Mouse (Mus musculus) intestine, embryonic 15.5 days (tissue): Measurements from ENCODE around the gene Sumf1. TPM values are rescaled to one million over a fixed set of nuclear protein-coding genes. Genes with fewer than 3 reads are reported as not detected.

Source experiments
- ATAC-seq: fragments of 200-750 bp; cut with Nextera tagmentation; 2 replicates; pipeline ENCODE4 v1.8.0; 2017; ENCODE audit warnings: moderate TSS enrichment, moderate library complexity
- H3K27ac ChIP-seq: fragments of 300-500 bp; sonication (generic); 2 replicates; pipeline ENCODE4 v1.5.1; 2015; ENCODE audit warnings: mild to moderate bottlenecking, inconsistent platforms
- H3K27me3 ChIP-seq: fragments of 300-500 bp; sonication (generic); replicated peaks from 2 replicates; pipeline ENCODE4 v1.6.1; 2015; ENCODE audit warnings: inconsistent platforms
- H3K36me3 ChIP-seq: fragments of 300-500 bp; sonication (generic); 2 replicates; pipeline ENCODE4 v1.6.1; 2015; ENCODE audit warnings: inconsistent platforms
- H3K4me1 ChIP-seq: fragments of 300-500 bp; sonication (generic); replicated peaks from 2 replicates; pipeline ENCODE4 v1.6.1; 2015; ENCODE audit warnings: inconsistent platforms
- H3K4me2 ChIP-seq: fragments of 300-500 bp; sonication (generic); replicated peaks from 2 replicates; pipeline ENCODE4 v1.6.1; 2015; ENCODE audit warnings: mild to moderate bottlenecking, inconsistent platforms
- H3K4me3 ChIP-seq: fragments of 300-500 bp; sonication (generic); replicated peaks from 2 replicates; pipeline ENCODE4 v1.5.1; 2015; ENCODE audit warnings: inconsistent platforms
- H3K9ac ChIP-seq: fragments of 300-500 bp; sonication (generic); 2 replicates; pipeline ENCODE4 v1.6.1; 2015; ENCODE audit warnings: inconsistent platforms
- H3K9me3 ChIP-seq: fragments of 300-500 bp; sonication (generic); 2 replicates; pipeline ENCODE4 v1.6.1; 2016; ENCODE audit warnings: inconsistent platforms
- WGBS: fragments of 180-500 bp; shearing (Covaris S2); methylation state at CpG from one replicate; pipeline ENCODE4 v1.1.7; 2015; 5-methylcytosine and 5-hydroxymethylcytosine counted together
- polyA plus RNA-seq: library from polyadenylated mRNA; unstranded; fragments of >200 nt; fragmentation: Nextera tagmentation; extraction: Ambion mirVana; gene quantifications from 2 replicates; pipeline ENCODE4 v1.2.1, GENCODE M21; 2015

Gene Sumf1
- polyA plus RNA-seq, 1 experiment from 2014 or later, result 22.0 TPM

DNA sequence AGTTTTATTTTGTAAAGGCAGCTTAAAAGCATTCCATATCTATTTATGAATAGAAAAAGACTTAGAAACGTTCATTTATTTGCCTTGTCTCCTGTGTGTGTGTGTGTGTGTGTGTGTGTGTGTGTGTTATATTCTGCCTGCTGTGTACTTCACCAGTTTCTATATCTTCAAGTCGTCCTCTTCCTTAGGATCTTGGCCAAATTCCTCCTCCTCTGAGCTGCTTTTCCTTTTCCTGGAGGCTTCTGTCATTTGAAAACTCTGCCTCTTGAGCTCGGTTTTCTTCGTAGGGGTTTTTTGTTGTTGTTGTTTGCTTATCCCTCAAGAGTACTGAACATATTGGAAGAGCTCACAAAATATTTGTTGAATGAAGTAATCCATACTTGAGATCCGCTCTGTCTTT lies 37.1 kb upstream of the Sumf1 start:
- 49% methylated on average over 5 of the region's 5 CpGs for WGBS
- no peak overlapping the region for H3K9ac ChIP-seq
- no peak overlapping the region for H3K4me3 ChIP-seq
- H3K27me3 ChIP-seq, result no peaks in the 10 kb centered on the region
- no peak for ATAC-seq
- no peak overlapping the region for H3K27ac ChIP-seq
- peaks cover 5% of the 10 kb centered on the region; the same call in 1 of the 2 replicates for H3K4me1 ChIP-seq
- H3K36me3 ChIP-seq, result no peaks in the 10 kb centered on the region
- H3K4me2 ChIP-seq, result no peak overlapping the region
- no peaks in the 10 kb centered on the region for H3K9me3 ChIP-seq

DNA sequence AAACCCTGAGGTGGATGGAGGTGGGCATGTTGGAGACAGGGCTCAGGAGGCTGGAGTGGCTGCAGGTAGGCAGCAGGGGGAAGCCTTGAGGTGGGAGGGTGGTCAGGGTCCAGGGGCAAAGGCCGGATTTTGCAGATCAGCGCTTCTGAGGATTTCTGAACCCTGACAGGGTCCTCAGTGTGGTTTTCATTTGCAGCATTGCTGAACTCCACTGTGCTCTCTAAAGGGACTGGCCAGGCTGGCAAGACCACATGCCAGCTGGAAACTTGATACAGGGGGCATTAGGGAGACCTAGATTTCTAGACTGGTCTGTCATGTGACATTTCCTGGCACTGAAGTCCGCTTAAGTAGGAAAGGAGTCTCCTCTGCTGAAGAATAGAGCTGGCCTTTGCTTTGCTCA lies 32.6 kb upstream of the Sumf1 start:
- Histone ChIP-seq H3K4me3 (no peak overlapping the region), H3K4me1 (peaks cover 9% of the 10 kb centered on the region; the same call in 1 of the 2 replicates), H3K27ac (no peak overlapping the region), H3K9ac (no peak overlapping the region), H3K9me3 (no peaks in the 10 kb centered on the region), H3K36me3 (no peaks in the 10 kb centered on the region), H3K4me2 (no peak overlapping the region), H3K27me3 (no peaks in the 10 kb centered on the region)
- 86% methylated on average over 3 of the region's 3 CpGs for WGBS
- no peak for ATAC-seq

DNA sequence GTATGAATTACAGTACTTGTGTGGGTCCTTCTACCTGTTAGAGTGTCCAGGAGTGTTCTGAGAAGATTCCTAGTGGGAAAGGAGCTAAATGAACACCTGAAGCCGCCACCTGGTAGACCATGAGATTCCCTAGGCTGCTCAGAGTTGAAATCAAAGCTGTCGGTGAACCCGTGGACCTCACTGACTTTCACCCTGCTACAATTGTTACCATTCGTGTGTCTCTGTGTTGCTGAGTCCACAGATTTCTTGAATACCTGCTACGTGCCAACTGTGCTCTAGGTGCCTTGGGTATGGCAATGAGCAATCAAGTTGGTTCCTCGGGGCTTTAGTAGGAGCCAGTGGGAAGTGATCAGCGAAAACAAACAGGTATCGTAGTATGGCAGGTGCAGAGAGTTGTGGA lies 31.4 kb upstream of the Sumf1 start:
- Histone ChIP-seq H3K36me3 (no peaks in the 10 kb centered on the region), H3K4me3 (no peak overlapping the region), H3K4me2 (no peak overlapping the region), H3K9ac (no peak overlapping the region), H3K27ac (no peak overlapping the region), H3K9me3 (no peaks in the 10 kb centered on the region), H3K27me3 (no peaks in the 10 kb centered on the region), H3K4me1 (peaks cover 8% of the 10 kb centered on the region; the same call in 1 of the 2 replicates)
- ATAC-seq, result no peak
- 92% methylated on average over 8 of the region's 8 CpGs for WGBS

DNA sequence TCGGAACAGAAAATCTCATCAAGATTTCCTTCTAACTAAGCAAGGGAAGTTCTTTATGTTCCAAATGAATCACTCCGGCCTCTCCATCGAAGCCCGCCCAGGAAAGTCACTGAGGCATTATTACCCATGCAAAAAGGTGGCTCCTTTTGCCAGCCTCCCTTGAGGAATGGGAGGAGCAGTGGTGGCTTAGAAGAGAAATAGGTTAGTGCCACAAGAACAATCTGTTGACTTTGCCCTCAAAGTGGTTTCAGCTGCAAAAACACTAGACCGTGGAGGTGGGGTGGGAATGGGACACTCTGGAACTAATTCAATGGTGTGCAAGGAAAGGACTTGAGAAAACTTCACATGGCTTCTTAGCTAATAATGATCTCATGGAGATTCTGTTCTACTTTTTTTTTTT lies 30.7 kb upstream of the Sumf1 start:
- Histone ChIP-seq H3K4me3 (no peak overlapping the region), H3K4me2 (no peak overlapping the region), H3K9ac (no peak overlapping the region), H3K27ac (no peak overlapping the region), H3K4me1 (peaks cover 11% of the 10 kb centered on the region; the same call in 1 of the 2 replicates), H3K27me3 (no peaks in the 10 kb centered on the region), H3K9me3 (no peaks in the 10 kb centered on the region), H3K36me3 (no peaks in the 10 kb centered on the region)
- no peak for ATAC-seq
- WGBS, result 89% methylated on average over 5 of the region's 5 CpGs

DNA sequence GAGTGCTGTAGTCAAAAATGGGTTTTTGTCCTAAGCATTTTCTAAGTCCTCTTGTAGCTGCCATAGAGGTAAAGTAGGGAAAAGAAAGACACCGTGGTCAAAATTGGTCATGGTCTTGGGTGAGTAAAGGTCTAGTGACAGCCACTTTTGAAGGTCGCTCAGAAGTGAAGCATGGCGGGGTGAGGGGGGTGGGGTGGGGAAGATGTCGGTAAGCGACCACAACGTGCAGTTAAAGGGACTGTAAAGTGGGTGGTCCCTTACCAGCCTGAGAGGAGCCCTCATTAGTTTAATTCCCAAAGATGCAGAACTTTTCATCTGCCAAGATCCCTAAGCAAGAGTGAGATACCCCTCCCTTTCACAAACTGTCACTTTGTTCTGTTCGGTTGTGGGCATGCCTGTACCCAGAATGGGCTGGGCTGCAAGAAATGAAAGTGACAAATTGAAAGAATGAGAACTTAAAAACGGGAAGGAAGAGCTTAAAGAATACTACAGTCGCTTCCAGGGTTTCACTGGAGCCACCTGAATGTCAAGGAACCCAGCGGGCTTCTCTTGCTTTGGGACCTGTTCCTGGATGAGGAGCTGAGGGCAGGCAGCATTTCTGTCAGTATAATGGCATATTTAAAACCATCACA lies 29.0 kb upstream of the Sumf1 start:
- Histone ChIP-seq H3K27me3 (no peaks in the 10 kb centered on the region), H3K4me1 (peaks cover 11% of the 10 kb centered on the region; the same call in 1 of the 2 replicates), H3K4me3 (peak overlapping the region; percentile 67), H3K27ac (no peak overlapping the region), H3K9me3 (no peaks in the 10 kb centered on the region), H3K9ac (peak overlapping the region; percentile 59; the same call in 1 of the 2 replicates), H3K4me2 (peak overlapping the region; percentile 81), H3K36me3 (no peaks in the 10 kb centered on the region)
- WGBS, result 15% methylated on average over 10 of the region's 10 CpGs
- ATAC-seq, result no peak

DNA sequence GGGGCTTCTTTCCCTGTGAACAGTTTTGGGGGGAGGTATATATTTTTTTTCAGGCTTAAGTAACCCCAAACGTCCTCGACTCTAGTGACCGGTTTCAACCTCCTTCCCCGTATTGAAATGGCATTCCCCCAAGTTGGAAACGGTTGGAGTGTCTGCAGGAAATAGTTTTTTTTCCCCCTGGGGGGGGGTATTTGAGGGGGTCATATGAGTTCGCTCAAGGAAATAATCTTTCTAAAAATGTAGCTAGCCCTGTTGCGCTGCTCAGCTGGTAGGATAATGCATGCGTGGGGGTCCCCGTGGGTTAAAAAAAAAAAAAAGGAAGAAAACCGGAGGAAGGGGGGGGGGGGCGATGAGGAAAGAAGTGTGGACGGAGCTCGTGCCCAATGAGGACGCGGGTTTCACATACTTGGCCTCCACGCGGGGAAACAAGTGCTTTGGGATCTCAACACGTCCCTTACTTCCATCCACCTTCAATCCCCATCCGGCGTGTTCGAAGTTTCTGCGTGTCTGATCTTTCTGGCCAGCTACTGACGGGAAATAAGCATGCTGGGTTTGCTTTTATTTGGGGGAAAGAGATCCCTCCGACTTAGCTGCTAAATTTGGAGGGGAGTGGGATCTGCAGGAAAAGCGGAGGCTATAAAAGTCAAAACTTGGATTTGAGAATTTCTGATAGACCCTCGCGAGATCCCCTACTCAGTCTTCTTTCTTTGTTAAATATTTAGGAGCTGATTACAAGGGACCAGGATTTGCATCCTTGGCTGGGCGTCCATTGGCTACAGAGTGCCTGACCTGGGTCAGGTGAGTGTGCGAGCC lies 28.3 kb upstream of the Sumf1 start:
- no peaks in the 10 kb centered on the region for H3K27me3 ChIP-seq
- peak; percentile 11 for ATAC-seq
- H3K9ac ChIP-seq, result peak overlapping the region; percentile 59
- H3K4me3 ChIP-seq, result peak overlapping the region; percentile 67
- peak overlapping the region; percentile 81 for H3K4me2 ChIP-seq
- no peaks in the 10 kb centered on the region for H3K9me3 ChIP-seq
- H3K4me1 ChIP-seq, result peaks cover 11% of the 10 kb centered on the region; the same call in 1 of the 2 replicates
- H3K27ac ChIP-seq, result no peak overlapping the region
- WGBS, result 2% methylated on average over 29 of the region's 29 CpGs
- no peaks in the 10 kb centered on the region for H3K36me3 ChIP-seq

DNA sequence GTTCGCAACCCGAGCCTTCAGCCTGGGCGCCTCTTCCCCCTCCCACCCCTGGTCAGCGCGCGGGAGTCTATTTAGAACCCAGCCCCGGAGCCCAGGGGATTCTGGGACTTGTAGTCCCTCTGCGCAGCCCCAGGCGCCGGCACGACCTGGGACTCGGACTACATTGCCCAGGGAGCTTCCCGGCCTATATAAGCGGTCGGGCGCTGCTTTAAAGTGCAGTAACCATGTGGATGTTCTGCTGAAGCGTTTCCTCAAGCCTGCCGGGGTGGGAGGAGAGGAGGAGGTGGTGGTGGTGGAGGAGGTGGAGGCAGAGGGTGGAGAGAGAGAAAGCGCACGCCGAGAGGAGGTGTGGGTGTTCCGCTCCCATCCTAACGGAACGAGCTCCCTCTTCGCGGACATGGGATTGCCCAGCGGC lies 27.5 kb upstream of the Sumf1 start, which contains the start of gene Itpr1:
Itpr1 (plus strand) TSS at position 216 of the 415 bp plus-strand sequence.
- peak; percentile 100 for ATAC-seq
- Histone ChIP-seq H3K9ac (peak within 1 kb of the TSS; percentile 59), H3K4me1 (peaks cover 11% of the 10 kb centered on the region; the same call in 1 of the 2 replicates), H3K36me3 (no peaks in the 10 kb centered on the region), H3K9me3 (no peaks in the 10 kb centered on the region), H3K4me3 (peak within 1 kb of the TSS; percentile 67), H3K27ac (peak within 1 kb of the TSS; percentile 59), H3K27me3 (no peaks in the 10 kb centered on the region), H3K4me2 (peak within 1 kb of the TSS; percentile 81)
- WGBS, result under 1% methylated on average over 27 of the region's 27 CpGs

GRCm38 (mm10) chr6:108211896-108212880 lies 26.8 kb upstream of the Sumf1 start:
- Histone ChIP-seq H3K9me3 (no peaks in the 10 kb centered on the region), H3K36me3 (no peaks in the 10 kb centered on the region), H3K9ac (peak overlapping the region; percentile 44), H3K27me3 (no peaks in the 10 kb centered on the region), H3K4me3 (peak overlapping the region; percentile 67), H3K27ac (peak overlapping the region; percentile 59), H3K4me2 (peak overlapping the region; percentile 81), H3K4me1 (peaks cover 11% of the 10 kb centered on the region; the same call in 1 of the 2 replicates)
- ATAC-seq, result peak; percentile 15
- 6% methylated on average over 36 of the region's 36 CpGs for WGBS

GRCm38 (mm10) chr6:108206914-108207566 lies 21.7 kb upstream of the Sumf1 start:
- Histone ChIP-seq H3K27me3 (no peaks in the 10 kb centered on the region), H3K36me3 (no peaks in the 10 kb centered on the region), H3K27ac (no peak overlapping the region), H3K9ac (no peak overlapping the region), H3K4me2 (no peak overlapping the region), H3K9me3 (no peaks in the 10 kb centered on the region), H3K4me1 (peaks cover 7% of the 10 kb centered on the region; the same call in 1 of the 2 replicates), H3K4me3 (no peak overlapping the region)
- no peak for ATAC-seq
- 83% methylated on average over 5 of the region's 5 CpGs for WGBS

DNA sequence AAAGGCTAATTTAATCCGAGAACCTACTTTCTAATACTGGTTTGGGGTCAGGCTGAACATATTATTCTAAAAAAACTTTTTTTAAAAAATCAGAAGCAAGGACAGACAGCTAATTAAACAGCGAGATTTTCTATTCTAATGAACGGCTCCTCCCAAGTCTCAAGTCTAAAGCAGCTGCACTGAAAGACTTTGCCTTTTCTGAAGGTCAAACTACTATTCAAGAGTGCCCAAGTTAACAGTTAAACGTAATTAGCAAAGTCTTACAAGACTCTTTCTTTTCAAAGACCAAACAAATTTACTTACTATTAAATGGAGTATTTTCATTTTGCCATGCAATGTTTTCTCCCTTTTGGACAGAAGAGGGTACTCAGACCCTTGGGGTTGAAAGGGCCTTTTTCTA lies 20.8 kb upstream of the Sumf1 start:
- Histone ChIP-seq H3K9ac (no peak overlapping the region), H3K4me1 (peaks cover under 1% of the 10 kb centered on the region; the same call in 1 of the 2 replicates), H3K27me3 (no peaks in the 10 kb centered on the region), H3K36me3 (no peaks in the 10 kb centered on the region), H3K9me3 (no peaks in the 10 kb centered on the region), H3K27ac (no peak overlapping the region), H3K4me2 (no peak overlapping the region), H3K4me3 (no peak overlapping the region)
- 84% methylated on average over 4 of the region's 4 CpGs for whole genome bisulfite sequencing
- no peak for ATAC-seq

DNA sequence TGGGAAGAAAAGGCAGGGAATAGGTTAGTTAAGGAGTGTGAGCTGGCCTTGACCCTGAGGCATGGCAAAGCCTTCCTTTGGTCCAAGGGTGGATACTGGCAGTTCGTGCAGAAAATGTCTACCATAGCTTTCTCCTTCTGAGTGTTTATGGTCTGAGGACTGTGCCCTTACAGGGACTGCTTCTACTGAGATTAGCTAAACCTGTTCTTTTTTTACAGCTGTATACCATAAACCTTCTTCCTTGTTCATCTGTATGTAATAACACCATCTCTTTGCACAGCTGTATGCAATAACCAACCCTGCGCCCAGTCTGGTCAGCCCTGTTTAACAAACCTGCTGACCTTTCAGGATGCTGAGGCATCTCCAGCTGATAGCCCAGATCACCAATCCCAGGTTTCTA lies 18.9 kb upstream of the Sumf1 start:
- no peak for ATAC-seq
- H3K36me3 ChIP-seq, result no peaks in the 10 kb centered on the region
- H3K9ac ChIP-seq, result no peak overlapping the region
- H3K9me3 ChIP-seq, result no peaks in the 10 kb centered on the region
- no peak overlapping the region for H3K27ac ChIP-seq
- H3K4me3 ChIP-seq, result no peak overlapping the region
- H3K4me2 ChIP-seq, result no peak overlapping the region
- 84% methylated on average over 2 of the region's 2 CpGs for WGBS
- H3K4me1 ChIP-seq, result no peaks in the 10 kb centered on the region
- H3K27me3 ChIP-seq, result no peaks in the 10 kb centered on the region
